Mouse (Mus musculus) kidney, embryonic 15.5 days (tissue): Measurements from ENCODE around the gene Umad1. TPM values are rescaled to one million over a fixed set of nuclear protein-coding genes. Genes with fewer than 3 reads are reported as not detected.
A peak's percentile ranks its signal among the peaks of the same experiment; 100 is the strongest.

Source experiments
- ATAC-seq: fragments of 200-750 bp; cut with Nextera tagmentation; replicated peaks from 2 replicates; pipeline ENCODE4 v1.8.0; 2017; ENCODE audit warnings: moderate TSS enrichment; ENCODE audit not compliant: low FRiP score
- H3K27ac ChIP-seq: fragments of 300-500 bp; sonication (generic); 2 replicates; pipeline ENCODE4 v1.5.1; 2015; ENCODE audit warnings: mild to moderate bottlenecking, inconsistent platforms
- H3K27me3 ChIP-seq: fragments of 300-500 bp; sonication (generic); 2 replicates; pipeline ENCODE4 v1.6.1; 2015; ENCODE audit warnings: inconsistent platforms
- H3K36me3 ChIP-seq: fragments of 300-500 bp; sonication (generic); 2 replicates; pipeline ENCODE4 v1.6.1; 2015; ENCODE audit warnings: inconsistent platforms
- H3K4me1 ChIP-seq: fragments of 300-500 bp; sonication (generic); 2 replicates; pipeline ENCODE4 v1.6.1; 2015; ENCODE audit warnings: inconsistent platforms
- H3K4me2 ChIP-seq: fragments of 300-500 bp; sonication (generic); 2 replicates; pipeline ENCODE4 v1.6.1; 2015; ENCODE audit warnings: moderate library complexity, mild to moderate bottlenecking, inconsistent platforms
- H3K4me3 ChIP-seq: fragments of 300-500 bp; sonication (generic); replicated peaks from 2 replicates; pipeline ENCODE4 v1.5.1; 2015; ENCODE audit warnings: mild to moderate bottlenecking, inconsistent platforms
- H3K9ac ChIP-seq: fragments of 300-500 bp; sonication (generic); 2 replicates; pipeline ENCODE4 v1.6.1; 2015; ENCODE audit warnings: mild to moderate bottlenecking, inconsistent platforms
- H3K9me3 ChIP-seq: fragments of 300-500 bp; sonication (generic); replicated peaks from 2 replicates; pipeline ENCODE4 v1.6.1; 2016; ENCODE audit warnings: inconsistent platforms
- WGBS: fragments of 180-500 bp; shearing (Covaris S2); methylation state at CpG from one replicate; pipeline ENCODE4 v1.1.7; 2015; ENCODE audit warnings: mixed read lengths; 5-methylcytosine and 5-hydroxymethylcytosine counted together
- polyA plus RNA-seq: library from polyadenylated mRNA; unstranded; fragments of >200 nt; fragmentation: Nextera tagmentation; extraction: Ambion mirVana; gene quantifications from 2 replicates; pipeline ENCODE4 v1.2.1, GENCODE M21; 2015

Gene Umad1
- 23.3 and 24.4 TPM in 2 replicates for polyA plus RNA-seq

GRCm38 (mm10) chr6:8259004-8259666 is at the start of gene Umad1, which contains the start of the genes Rpa3 and Gm45062:
TSS of gene Umad1 (plus strand) at chr6:8259288.
TSS of gene Rpa3 (minus strand) at chr6:8259173.
TSS of gene Gm45062 (plus strand) at chr6:8259450.
- H3K4me3 ChIP-seq, result peak within 1 kb of the TSS; percentile 94
- peak; percentile 100 for ATAC-seq
- H3K9me3 ChIP-seq, result no peaks in the 10 kb centered on the region
- peaks cover 10% of the 10 kb centered on the region; the same call in 1 of the 2 replicates for H3K4me1 ChIP-seq
- H3K9ac ChIP-seq, result peak within 1 kb of the TSS; percentile 75
- peak within 1 kb of the TSS; percentile 88 for H3K27ac ChIP-seq
- under 1% methylated on average over 64 of the region's 64 CpGs for WGBS
- H3K4me2 ChIP-seq, result peak within 1 kb of the TSS; percentile 92
- H3K36me3 ChIP-seq, result peaks cover 13% of the 10 kb centered on the region
- H3K27me3 ChIP-seq, result no peaks in the 10 kb centered on the region

- 10% methylated on average over 10 of the region's 10 CpGs for WGBS
- ATAC-seq, result no peak
- Histone ChIP-seq H3K36me3 (peaks cover 17% of the 10 kb centered on the region), H3K4me2 (peak overlapping the region; percentile 64), H3K27ac (peak overlapping the region; percentile 98), H3K9me3 (no peaks in the 10 kb centered on the region), H3K9ac (peak overlapping the region; percentile 83), H3K4me1 (peaks cover 9% of the 10 kb centered on the region; the same call in 1 of the 2 replicates), H3K4me3 (peak overlapping the region; percentile 87), H3K27me3 (no peaks in the 10 kb centered on the region)
Measured at GRCm38 (mm10) chr6:8209866-8210186, 49.3 kb upstream of the Umad1 start.

- Histone ChIP-seq H3K9me3 (no peaks in the 10 kb centered on the region), H3K4me1 (peaks cover 9% of the 10 kb centered on the region; the same call in 1 of the 2 replicates), H3K27ac (no peak overlapping the region), H3K4me3 (peak overlapping the region; percentile 87; the same call in 1 of the 2 replicates), H3K36me3 (peaks cover 25% of the 10 kb centered on the region), H3K9ac (no peak overlapping the region), H3K4me2 (peak overlapping the region; percentile 64), H3K27me3 (no peaks in the 10 kb centered on the region)
- 93% methylated on average over 3 of the region's 3 CpGs for WGBS
- no peak for ATAC-seq
Measured at GRCm38 (mm10) chr6:8210661-8211060, 48.4 kb upstream of the Umad1 start.

- Histone ChIP-seq H3K9ac (no peak overlapping the region), H3K36me3 (peaks cover 52% of the 10 kb centered on the region), H3K27ac (no peak overlapping the region), H3K27me3 (no peaks in the 10 kb centered on the region), H3K4me3 (no peak overlapping the region), H3K9me3 (no peaks in the 10 kb centered on the region), H3K4me2 (no peak overlapping the region), H3K4me1 (no peaks in the 10 kb centered on the region)
- 88% methylated on average over 3 of the region's 3 CpGs for WGBS
- ATAC-seq, result no peak
Measured at GRCm38 (mm10) chr6:8227035-8227434, 32.1 kb upstream of the Umad1 start.

GRCm38 (mm10) chr6:8228596-8228995 is 30.5 kb upstream of the Umad1 start:
- peaks cover 61% of the 10 kb centered on the region for H3K36me3 ChIP-seq
- 94% methylated on average over 3 of the region's 3 CpGs for WGBS
- H3K9ac ChIP-seq, result no peak overlapping the region
- no peaks in the 10 kb centered on the region for H3K9me3 ChIP-seq
- ATAC-seq, result no peak
- H3K4me2 ChIP-seq, result no peak overlapping the region
- H3K27ac ChIP-seq, result no peak overlapping the region
- H3K4me3 ChIP-seq, result no peak overlapping the region
- H3K4me1 ChIP-seq, result no peaks in the 10 kb centered on the region
- no peaks in the 10 kb centered on the region for H3K27me3 ChIP-seq

GRCm38 (mm10) chr6:8258316-8258715 is 772 bp upstream of the Umad1 start:
- H3K27ac ChIP-seq, result peak overlapping the region; percentile 83
- no peaks in the 10 kb centered on the region for H3K9me3 ChIP-seq
- no peaks in the 10 kb centered on the region for H3K27me3 ChIP-seq
- no peak for ATAC-seq
- H3K4me1 ChIP-seq, result peaks cover 10% of the 10 kb centered on the region; the same call in 1 of the 2 replicates
- H3K4me2 ChIP-seq, result peak overlapping the region; percentile 73
- peak overlapping the region; percentile 75 for H3K9ac ChIP-seq
- WGBS, result 11% methylated on average over 6 of the region's 6 CpGs
- peak overlapping the region; percentile 94 for H3K4me3 ChIP-seq
- peaks cover 21% of the 10 kb centered on the region for H3K36me3 ChIP-seq

- H3K4me3 ChIP-seq, result peak overlapping the region; percentile 94
- WGBS, result 1% methylated on average over 8 of the region's 8 CpGs
- ATAC-seq, result no peak
- peak overlapping the region; percentile 92 for H3K4me2 ChIP-seq
- peaks cover 10% of the 10 kb centered on the region; the same call in 1 of the 2 replicates for H3K4me1 ChIP-seq
- no peaks in the 10 kb centered on the region for H3K9me3 ChIP-seq
- H3K27me3 ChIP-seq, result no peaks in the 10 kb centered on the region
- peaks cover 8% of the 10 kb centered on the region; the same call in 1 of the 2 replicates for H3K36me3 ChIP-seq
- H3K27ac ChIP-seq, result peak overlapping the region; percentile 88
- H3K9ac ChIP-seq, result peak overlapping the region; percentile 74
Measured at GRCm38 (mm10) chr6:8259667-8260044, 568 bp downstream of the Umad1 start.

GRCm38 (mm10) chr6:8271047-8271446 is 12.0 kb downstream of the Umad1 start:
- no peak for ATAC-seq
- H3K9ac ChIP-seq, result no peak overlapping the region
- 84% methylated on average over 3 of the region's 3 CpGs for WGBS
- no peak overlapping the region for H3K4me2 ChIP-seq
- no peak overlapping the region for H3K4me3 ChIP-seq
- H3K36me3 ChIP-seq, result peaks cover 6% of the 10 kb centered on the region; the same call in 1 of the 2 replicates
- H3K27ac ChIP-seq, result no peak overlapping the region
- H3K9me3 ChIP-seq, result no peaks in the 10 kb centered on the region
- no peaks in the 10 kb centered on the region for H3K27me3 ChIP-seq
- no peaks in the 10 kb centered on the region for H3K4me1 ChIP-seq

- Histone ChIP-seq H3K4me2 (no peak overlapping the region), H3K27ac (no peak overlapping the region), H3K27me3 (no peaks in the 10 kb centered on the region), H3K9me3 (no peaks in the 10 kb centered on the region), H3K4me3 (no peak overlapping the region), H3K9ac (no peak overlapping the region), H3K4me1 (no peaks in the 10 kb centered on the region), H3K36me3 (peaks cover 8% of the 10 kb centered on the region; the same call in 1 of the 2 replicates)
- WGBS, result 30% methylated on average over 6 of the region's 6 CpGs
- no peak; the same call in 1 of the 2 replicates for ATAC-seq
Measured at GRCm38 (mm10) chr6:8274387-8275054, 15.4 kb downstream of the Umad1 start.

GRCm38 (mm10) chr6:8275098-8275497 is 16.0 kb downstream of the Umad1 start:
- ATAC-seq, result no peak
- Histone ChIP-seq H3K27ac (no peak overlapping the region), H3K4me1 (no peaks in the 10 kb centered on the region), H3K36me3 (peaks cover 8% of the 10 kb centered on the region; the same call in 1 of the 2 replicates), H3K27me3 (no peaks in the 10 kb centered on the region), H3K9me3 (no peaks in the 10 kb centered on the region), H3K4me3 (no peak overlapping the region), H3K9ac (no peak overlapping the region), H3K4me2 (no peak overlapping the region)
- 16% methylated on average over 1 of the region's 1 CpGs for WGBS

- H3K4me1 ChIP-seq, result no peaks in the 10 kb centered on the region
- H3K27me3 ChIP-seq, result no peaks in the 10 kb centered on the region
- no peaks in the 10 kb centered on the region for H3K9me3 ChIP-seq
- H3K4me2 ChIP-seq, result no peak overlapping the region
- H3K9ac ChIP-seq, result no peak overlapping the region
- peaks cover 8% of the 10 kb centered on the region; the same call in 1 of the 2 replicates for H3K36me3 ChIP-seq
- 73% methylated on average over 4 of the region's 4 CpGs for WGBS
- no peak for ATAC-seq
- no peak overlapping the region for H3K4me3 ChIP-seq
- H3K27ac ChIP-seq, result no peak overlapping the region
Measured at GRCm38 (mm10) chr6:8276431-8276830, 17.3 kb downstream of the Umad1 start.

GRCm38 (mm10) chr6:8278426-8279002 is 19.4 kb downstream of the Umad1 start:
- WGBS, result 77% methylated on average over 5 of the region's 5 CpGs
- Histone ChIP-seq H3K27me3 (no peaks in the 10 kb centered on the region), H3K4me2 (no peak overlapping the region)

More at GRCm38 (mm10) chr6:8278426-8279002, 19.4 kb downstream of the Umad1 start:
- H3K4me1 ChIP-seq, result no peaks in the 10 kb centered on the region
- no peak overlapping the region for H3K9ac ChIP-seq
- ATAC-seq, result no peak
- no peak overlapping the region for H3K27ac ChIP-seq
- 0 out of 2 replicates have a peak, but pooled peaks cover 2% of the 10 kb centered on the region for H3K36me3 ChIP-seq
- no peaks in the 10 kb centered on the region for H3K9me3 ChIP-seq
- H3K4me3 ChIP-seq, result no peak overlapping the region
